Mouse (Mus musculus) kidney, postnatal 25 days (tissue): ENCODE results near the gene Emid1.

Experiments used
- DNase-seq, 2 experiments: peaks; one replicate each; pipeline ENCODE4 v3.0.0; 2021; ENCODE audit warnings: mixed read lengths in 2 of 2

The Emid1 gene

DNA sequence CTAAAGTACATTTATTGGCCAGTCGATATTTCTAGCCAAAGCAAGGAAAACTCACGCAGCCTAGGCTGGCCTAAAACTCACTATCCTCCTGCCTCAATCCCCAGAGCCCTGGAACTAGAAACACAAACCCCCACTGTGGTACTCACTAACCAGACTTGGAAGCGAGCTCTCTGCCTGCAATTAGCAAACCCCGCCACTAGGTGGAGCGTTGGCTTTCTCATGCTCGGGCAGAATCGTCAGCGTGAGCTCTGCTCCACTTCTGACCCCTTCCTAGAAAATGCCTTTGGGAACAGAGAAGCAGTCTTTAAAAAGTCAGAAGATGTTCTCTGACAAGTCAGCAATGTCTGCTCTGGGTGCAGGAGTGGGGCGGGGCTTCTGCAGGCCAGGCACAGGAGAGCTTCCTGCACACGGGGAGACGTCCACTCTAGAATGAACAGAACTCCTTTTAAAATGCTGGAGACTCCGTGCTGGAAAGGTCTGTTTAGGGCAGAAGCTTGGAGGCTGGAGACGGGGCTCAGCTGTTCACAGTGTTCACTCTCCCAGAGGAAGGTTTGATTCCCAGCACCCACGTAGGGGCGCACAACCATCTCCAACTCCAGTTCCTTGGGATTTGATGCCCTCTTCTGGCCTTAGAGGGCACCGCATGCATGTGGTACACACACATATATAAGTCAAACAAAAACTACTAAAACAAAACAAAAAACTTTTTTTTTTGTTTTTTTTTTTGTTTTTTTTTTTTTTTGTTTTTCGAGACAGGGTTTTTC, 8.8 kb upstream of the Emid1 start:
- DNase-seq = peak in 1 of 2 experiments; percentile 65

DNA sequence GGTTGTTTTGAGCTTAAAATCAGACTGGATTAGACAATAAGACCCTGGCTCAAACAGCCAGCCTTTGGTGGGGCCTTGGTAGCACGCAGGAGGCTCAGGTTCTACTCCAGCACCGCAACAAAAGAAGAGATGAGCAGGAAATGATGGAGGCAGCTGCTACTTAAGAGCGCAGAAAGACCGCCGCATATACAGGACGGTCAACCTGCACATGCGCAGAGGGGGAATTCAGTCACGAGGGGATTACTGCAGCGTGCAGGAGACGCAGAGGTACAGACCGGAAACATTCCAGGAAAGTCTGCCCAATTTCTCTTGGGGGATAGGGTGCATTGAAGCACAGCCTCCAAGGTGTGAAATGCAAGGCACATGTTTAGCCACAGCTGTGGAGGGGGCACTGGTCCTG, 6.0 kb upstream of the Emid1 start:
- no peak for DNase-seq

DNA sequence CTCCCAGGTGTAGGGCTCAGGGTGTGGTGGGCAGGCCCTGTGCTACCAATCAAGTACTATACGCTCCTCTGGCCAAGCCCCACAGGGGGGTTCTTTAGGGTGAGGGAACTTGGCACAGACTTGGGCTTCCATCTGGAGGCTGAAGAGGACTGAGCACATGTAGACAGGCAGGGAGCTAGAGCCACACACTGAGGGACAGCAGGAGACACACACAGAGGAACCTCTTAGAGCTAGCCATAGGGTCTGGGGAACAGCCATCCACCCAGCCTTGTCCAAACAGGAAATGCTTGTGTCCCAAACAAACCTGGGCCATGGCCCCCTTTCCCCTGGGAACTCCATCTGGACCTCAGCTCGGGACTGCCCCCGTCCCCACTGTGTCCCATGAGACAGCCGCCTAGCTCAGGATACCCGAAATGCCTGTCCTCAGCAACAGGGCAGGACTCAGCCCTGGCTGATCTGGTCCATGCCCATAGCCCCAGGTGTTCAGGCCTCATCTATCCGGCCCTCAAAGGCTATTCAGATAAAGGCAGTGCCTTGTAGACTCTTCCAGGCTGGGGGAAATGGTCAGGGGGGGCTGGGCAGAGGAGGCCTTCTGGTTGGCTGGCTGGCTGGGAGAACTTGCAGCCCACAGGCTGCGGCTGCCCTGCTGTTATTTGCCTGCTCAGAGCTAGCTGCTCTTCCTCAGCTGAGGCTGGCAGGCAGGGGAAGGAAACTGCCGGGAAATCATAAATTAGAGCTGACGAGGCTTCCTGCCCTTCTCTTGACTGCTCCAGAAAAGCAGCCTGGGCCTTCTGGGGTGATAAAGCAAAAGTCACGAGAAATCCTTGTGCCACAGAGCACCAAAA, 3.1 kb upstream of the Emid1 start:
- peak; percentile 62 to 86 for DNase-seq

DNA sequence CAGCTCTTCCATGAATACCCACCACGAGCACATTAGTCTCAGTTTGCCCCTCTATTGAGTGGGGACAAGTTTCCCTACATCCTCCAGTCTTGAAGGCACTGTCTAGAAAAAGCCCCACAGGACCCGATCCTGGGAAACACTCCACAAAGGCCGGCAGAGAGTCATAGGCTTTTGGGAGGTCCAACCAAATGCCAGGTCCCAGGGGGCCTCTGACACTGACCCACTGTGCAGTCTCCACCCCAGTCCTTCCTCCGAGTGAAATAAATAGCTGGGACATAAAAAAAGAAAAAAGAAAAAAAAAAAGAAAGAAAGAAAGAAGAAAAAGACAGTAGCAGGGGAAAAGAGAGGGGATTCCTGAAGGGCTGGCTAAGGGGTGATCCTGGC, 818 bp downstream of the Emid1 start:
- peak in 1 of 2 experiments; percentile 64 for DNase-seq

DNA sequence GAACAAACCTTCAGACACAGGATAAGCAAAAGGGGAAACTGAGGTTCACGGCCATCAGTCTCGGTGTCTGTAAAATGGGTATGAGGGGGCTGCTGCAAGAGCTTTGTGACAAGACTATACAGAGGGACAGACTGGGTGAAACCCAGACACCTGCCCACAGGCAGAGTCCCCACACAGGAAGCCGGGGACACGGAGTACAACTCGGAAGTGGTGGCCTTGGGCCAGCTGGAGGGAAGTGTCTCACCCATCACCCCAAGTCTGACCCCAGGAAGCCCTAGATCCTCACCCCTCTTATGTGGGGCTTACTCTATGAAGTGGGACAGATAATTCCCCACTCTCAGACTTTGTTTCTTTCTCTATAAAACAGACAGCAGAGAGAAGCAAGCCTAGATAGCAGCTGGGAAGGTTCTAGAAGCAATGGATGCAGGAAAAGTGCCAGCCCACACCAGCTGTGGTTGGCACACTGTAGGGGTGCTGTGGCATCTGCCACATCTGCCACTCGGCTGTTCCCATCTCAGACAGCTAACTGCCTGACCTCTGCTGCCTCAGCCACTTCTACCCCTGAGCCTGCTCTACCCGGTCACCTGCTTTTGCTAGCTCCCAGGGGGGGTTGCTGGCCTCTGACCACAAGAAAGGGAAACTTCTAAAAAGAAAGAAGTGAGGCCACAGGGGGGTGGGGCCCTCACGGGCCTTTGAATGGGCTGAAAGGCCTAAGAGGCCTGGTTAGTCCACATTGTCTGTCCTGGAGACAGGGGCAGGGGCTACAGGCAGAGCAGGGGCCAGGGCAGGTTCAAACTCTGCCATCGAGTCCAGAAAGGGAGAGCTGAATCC, 1.4 kb downstream of the Emid1 start:
- DNase-seq = peak in 1 of 2 experiments; percentile 54

DNA sequence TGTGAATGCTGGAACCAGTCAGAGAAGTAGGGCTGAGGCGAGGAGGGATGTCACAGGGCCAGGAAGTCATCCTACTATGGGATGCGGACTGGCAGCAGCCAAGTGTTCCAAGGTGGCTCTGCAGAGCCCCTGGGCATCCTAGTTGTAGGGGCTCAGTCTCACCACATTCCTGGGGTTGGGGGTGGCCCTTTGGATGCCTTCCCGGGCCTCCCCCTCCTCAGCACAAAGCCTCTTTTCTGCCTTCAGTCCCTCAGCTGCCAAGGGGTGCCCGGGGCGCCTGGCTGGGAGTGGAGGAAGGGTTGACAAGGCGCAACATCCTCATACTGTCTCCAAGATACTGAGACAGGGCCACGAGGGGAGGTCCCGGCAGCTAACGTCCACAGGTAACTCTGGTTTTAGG, 2.1 kb downstream of the Emid1 start:
- DNase-seq = peak in 1 of 2 experiments; percentile 45

DNA sequence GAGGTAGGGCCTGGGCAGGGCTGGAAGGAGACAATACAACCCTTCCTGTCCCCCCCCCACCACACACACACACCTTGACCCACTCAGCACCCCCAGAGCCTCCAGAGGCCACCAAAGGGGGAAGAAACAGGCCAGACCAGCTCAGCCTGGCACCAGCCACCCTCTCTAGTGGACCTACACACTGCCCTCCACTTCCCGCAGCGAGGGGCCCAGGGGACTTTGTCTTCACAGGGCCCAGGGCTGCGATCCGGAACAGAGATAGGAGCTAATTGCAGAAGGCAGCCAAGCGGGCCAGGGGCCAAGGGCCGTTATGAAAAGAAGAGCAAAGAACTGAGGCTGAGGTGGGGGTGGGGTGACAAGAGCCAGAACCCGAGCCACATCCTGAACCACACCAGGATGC, 2.8 kb downstream of the Emid1 start:
- peak; percentile 86 to 92 for DNase-seq

DNA sequence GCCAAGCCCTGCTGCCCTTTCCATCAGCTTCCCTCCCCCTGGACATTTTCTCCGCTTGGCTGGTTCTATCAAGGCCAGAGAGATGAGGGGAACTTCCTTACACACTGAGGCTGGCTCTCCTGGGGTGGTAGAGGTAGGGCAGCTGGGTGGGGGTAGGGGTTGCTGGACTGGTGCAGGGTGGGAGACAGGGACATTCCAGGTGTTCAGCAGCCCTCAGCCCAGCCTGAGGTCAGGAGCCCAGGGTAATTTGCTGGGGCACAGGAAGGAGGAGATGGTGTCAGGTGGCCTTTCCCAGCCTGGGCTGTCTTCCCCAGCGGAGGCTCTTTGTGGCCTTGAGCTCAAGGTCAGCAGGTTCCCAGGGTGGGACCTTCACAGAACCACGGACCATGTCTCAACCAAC, 6.5 kb downstream of the Emid1 start:
- DNase-seq = peak in 1 of 2 experiments; percentile 61

DNA sequence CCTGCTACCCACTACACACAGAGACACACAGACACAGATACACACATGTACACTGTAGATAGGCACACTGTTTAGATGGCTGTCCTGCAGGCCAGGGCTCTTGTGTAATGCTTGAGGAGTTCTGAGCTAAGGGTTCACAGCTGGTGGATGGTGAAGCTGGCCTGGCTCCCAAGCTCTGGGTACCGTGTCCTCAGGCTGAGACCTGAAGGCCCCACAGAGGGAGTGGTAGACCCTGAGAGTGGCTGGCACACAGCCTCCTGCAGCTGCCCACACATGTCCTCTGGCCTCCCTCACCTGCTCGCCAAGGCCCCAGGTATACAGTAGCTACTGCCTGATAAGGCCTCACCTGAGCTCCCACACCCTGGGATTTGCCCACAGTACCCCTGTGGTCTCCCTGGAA, 10.1 kb downstream of the Emid1 start:
- no peak for DNase-seq

DNA sequence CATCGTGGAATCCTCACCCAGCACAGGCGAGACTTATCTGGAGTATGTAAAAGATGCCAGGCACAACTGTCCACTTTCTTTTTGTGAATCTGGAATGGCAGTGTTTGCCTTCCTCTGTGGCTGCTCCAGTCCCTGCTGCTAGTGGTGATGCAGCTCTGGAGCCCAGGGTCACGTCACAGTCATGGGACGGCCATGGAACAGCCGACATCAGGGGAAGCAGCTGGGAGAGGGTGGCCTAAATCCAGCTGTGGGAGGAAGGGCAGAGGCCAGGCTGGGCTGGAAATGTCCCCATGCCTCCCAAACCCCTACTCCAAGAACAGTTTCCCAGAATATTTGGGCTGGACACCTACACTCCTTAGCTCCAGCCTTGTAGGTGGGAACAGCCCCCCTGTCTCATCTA, 10.8 kb downstream of the Emid1 start:
- peak in 1 of 2 experiments; percentile 71 for DNase-seq

DNA sequence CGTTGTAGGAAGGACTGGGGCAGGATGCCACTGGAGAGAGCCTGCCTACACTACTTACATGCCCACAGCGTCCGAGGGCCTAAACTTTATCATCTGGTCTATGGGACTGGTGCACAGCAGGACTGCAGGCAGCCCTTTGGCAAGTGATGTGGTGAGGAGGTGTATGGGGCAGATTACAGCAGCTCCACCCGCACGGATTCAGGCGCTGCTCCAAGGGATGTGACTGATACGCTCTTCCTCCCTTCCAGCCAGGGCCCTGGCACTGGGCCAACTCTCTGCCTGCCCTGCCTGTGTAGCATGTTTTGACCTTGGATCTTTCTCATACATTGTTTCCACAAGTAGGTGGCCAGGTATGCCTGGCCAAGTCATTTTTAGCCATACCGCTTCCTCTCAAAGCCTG, 11.4 kb downstream of the Emid1 start:
- DNase-seq = peak; percentile 87 to 89

DNA sequence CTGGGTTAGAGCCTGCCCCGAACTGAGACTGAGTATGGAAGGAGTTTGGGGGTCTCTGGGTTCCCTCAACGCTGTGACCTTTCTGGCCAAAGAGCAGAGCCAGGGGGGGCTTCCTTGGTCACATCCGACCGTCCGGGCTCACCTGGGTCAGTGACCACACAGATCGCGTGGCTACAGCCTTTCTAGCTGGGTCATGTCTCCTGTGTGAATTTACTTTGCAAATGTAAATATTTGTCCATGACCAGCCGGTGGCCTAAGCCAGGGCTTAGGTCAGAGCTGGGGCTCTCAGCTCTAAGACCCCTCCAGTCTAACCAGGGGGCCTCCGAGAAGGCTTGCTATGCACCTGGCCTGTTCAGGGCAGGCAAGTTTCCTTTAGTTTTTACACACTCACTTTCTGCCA, 12.7 kb downstream of the Emid1 start:
- DNase-seq = no peak

DNA sequence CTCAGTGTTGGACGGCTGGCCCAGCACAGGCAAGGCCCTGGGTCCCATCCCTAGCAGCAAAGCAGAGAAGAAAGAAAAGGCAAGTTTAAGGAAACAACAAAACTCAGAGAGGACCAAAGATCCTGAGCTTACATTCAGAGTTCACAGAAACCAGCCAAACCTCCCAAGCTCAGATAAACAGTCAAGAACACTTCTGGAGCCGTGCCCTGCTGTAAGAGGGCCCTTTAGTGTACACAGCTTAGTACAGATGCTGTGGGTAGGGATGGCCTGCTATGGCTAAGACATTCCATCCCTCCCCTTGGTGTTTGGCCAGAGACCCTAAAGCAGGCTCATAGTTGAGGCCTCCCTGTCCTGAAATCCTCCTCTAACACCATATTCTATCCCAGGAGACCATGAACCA, 13.4 kb downstream of the Emid1 start:
- no peak for DNase-seq

DNA sequence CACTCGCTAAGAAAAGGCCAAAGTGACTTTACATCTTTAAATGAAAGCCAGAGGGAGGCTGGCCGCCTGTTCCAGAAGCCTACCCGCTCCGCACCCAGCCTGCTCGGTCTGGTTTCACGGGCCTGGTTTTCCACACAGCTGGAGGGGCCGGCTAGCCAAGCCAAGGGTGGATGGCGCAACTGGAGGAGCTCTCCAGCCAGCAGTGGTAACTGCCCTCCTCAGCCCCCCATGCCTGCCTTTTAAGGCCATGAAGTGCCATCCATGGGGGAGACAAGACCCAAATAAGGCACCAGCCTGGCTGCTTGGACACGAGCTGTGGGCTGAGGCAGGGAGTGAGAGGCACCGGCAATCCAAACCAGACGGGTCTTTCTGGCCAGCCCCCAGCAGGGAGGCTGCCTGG, 16.1 kb downstream of the Emid1 start:
- peak; percentile 56 to 79 for DNase-seq

DNA sequence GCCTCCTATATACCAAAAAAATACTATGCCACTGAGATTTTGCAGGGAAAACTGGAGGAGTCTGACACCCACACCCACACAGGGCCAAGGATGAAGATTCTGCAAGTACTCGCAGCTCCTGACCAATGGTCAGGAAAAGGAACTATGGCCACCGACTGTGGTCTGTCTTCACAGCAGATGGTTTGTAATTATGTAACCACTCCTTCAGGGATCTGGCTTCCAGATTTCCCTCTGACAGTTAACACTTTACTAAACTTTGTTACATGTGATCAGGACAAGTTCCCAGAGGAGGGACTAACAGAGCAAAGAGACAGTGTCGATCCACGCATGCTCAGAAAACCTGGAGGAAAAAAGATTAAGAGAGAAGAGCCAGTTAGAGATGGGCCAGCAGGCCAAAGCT, 19.3 kb downstream of the Emid1 start:
- no peak for DNase-seq

DNA sequence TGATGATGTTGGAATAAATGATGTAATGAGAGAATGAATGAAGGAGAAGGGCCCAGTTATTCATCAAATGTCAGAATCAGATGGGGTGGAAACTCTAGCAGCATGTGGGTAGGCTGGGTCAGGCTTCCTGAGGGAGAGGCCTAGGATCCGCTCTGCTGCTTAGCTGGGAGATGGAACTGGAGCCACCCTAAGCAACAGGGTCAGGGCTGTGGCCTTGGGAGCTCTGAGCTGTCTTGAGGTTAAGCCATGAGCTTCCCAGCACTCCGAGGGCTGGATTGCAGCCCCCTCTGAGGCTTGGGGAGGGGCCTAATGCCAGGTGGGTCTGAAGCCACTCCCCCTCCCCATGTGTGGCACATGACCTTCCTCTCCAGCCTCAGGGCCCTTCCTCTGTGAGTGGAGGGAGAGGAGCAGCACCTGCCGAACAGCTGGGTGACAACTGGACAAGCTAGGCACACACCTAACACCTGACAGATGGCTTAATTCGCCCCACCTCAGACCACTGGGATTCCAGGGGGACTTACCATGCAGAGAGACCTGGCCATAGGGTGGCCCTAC, 21.9 kb downstream of the Emid1 start:
- DNase-seq = no peak

DNA sequence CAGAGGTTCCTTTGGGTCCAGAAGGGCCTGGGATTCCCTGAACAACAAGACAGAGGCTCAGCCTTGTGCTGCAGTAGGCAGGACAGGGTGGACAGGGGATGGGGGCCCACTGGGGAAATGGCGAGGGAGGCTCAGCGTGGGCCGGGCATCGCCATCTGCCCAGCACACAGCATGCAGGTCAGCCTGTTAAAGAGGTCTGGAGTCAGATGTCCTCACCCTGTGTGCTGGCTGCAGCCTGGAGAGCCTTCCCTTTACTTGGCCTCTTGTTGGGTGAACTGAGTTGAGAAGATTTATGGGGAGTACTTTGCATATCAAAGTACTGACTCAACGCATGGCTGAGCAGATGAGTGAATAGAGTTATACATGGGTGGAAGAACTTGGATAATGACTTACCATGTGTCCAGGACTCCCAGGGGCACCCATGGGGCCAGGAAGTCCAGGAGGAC, 23.0 kb downstream of the Emid1 start:
- DNase-seq = no peak

DNA sequence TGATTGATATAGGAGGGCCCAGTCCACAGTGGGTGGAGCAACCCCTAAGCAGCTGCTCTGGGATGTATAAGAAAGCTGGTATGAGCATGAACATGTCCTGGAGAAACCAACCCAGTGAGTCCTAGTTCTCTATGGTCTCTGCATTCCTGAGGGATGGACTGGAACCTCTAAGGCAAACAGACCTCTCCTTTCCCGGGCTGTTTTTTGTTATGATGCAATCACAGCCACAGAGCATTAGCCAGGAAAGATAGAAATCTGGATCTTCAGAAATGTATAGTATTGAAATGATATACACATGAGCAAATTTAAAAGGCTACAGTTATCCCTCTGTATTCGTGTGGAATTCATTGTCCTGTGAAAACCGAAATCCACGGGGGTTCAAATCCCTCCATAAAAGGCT, 26.3 kb downstream of the Emid1 start:
- DNase-seq = no peak

DNA sequence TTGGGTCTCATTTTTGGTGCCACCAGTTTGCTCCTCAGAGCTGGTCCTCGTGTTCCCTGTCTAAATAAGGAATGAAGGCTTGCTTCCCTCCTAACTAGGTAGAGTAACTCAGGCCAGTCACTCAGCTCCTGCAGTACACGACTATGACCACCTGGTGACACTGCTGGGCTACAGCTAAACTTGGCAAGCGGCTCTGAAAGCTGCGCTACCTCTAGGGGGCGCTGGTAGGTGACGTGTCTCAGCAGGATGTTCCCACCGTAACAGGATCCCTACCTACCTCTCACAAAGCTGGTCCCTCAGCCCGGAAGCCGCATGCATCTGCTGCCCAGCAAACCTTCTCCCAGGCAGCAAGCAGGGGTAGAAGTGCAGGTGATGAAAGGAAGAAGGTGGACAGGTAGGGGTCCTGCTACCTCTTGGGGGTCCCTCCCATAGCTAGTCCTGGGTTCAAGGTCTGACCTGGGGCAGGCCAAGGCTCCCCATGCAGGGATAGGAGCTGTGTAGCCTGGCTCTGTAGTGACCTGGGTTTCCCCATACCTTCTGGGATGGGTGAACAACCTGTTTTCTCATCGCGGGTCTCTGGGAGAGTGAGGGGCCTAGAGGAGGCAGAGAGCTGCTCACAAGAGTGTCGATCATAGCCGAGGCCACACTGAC, 37.0 kb downstream of the Emid1 start:
- peak; percentile 88 to 95 for DNase-seq

DNA sequence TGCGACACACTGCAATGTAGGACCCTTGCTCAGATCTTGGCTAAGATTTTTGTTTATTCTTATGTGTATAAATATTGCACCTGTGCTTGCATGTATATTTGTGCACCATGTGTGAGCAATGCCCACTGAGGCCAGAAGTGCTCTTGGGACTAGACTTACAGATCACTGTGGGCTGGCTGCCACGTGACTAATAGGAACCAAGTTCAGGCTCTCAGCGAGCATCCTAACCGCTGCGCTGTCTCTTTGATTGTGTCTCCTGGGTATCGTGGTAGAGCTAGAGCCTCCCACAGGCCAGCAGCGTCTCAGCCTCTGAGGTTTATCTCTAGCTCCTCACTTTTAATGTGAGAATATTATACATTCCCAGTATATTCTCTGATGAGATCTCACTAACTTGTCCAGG, 38.4 kb downstream of the Emid1 start:
- DNase-seq = no peak

DNA sequence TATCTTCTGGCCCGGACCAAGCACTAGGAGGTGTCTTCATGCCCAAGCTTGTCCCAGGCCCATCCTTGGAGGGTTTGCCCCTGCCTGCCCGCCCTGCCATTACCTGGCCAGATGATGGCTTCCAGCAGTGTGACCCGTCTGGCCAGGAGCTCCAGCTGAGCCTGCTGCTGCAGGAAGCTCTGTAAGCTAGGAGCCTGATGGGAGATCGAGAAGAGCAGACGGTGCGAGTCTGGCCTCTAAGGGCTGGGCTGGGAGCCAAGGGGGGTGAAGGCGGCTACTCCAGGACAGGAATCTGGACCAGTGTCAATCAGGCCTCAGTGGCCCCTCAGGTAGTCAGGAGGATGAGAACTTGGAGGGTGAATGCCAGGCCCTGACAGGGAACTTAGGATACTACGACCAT, 42.6 kb downstream of the Emid1 start:
- no peak for DNase-seq

DNA sequence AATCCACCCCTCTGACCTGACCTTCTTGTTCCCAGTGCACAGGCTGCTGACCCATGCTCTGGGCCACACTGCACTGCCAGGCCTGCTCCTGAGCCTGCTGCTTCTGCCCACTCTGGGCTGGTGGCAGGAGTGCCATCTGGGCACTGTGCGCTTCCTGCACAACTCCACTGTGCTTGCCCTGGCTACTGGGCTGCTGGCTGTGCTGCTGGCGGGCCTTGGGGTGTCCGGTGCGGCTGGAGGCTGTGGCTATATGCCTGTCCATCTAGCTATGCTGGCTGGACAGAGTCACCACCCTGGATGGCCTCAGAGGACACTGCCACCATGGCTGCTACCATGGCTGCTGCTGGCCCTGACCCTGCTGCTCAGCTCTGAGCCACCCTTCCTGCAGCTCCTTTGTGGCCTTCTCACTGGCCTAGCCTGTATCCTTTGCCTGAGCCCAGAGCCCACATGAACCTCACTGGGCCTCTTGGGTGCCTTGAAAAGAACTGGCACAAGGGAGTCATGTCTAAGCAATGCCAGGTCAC, 48.0 kb downstream of the Emid1 start:
- DNase-seq = no peak
